Mouse (Mus musculus) liver, embryonic 12.5 days (tissue): ENCODE measurements around the gene Nudt3. TPM values are rescaled to one million over a fixed set of nuclear protein-coding genes. Genes with fewer than 3 reads are reported as not detected.

Experiments
- ATAC-seq: fragments of 200-750 bp; cut with Nextera tagmentation; 2 replicates; pipeline ENCODE4 v1.8.0; 2017; ENCODE audit warnings: moderate number of reproducible peaks, mild to moderate bottlenecking, moderate library complexity
- H3K27ac ChIP-seq: fragments of 300-500 bp; sonication (generic); 2 replicates; pipeline ENCODE4 v1.5.1; 2016; ENCODE audit warnings: mild to moderate bottlenecking
- H3K27me3 ChIP-seq: fragments of 300-500 bp; sonication (generic); replicated peaks from 2 replicates; pipeline ENCODE4 v1.6.1; 2016; ENCODE audit warnings: mild to moderate bottlenecking, moderate library complexity
- H3K36me3 ChIP-seq: fragments of 300-500 bp; sonication (generic); 2 replicates; pipeline ENCODE4 v1.6.1; 2016; ENCODE audit warnings: mild to moderate bottlenecking, moderate library complexity
- H3K4me1 ChIP-seq: fragments of 300-500 bp; sonication (generic); 2 replicates; pipeline ENCODE4 v1.6.1; 2016
- H3K4me2 ChIP-seq: fragments of 300-500 bp; sonication (generic); 2 replicates; pipeline ENCODE4 v1.6.1; 2016; ENCODE audit warnings: mild to moderate bottlenecking, moderate library complexity
- H3K4me3 ChIP-seq: fragments of 300-500 bp; sonication (generic); 2 replicates; pipeline ENCODE4 v1.5.1; 2016; ENCODE audit warnings: mild to moderate bottlenecking, moderate library complexity
- H3K9ac ChIP-seq: fragments of 300-500 bp; sonication (generic); 2 replicates; pipeline ENCODE4 v1.6.1; 2016; ENCODE audit warnings: mild to moderate bottlenecking, moderate library complexity
- H3K9me3 ChIP-seq: fragments of 300-500 bp; sonication (generic); replicated peaks from 2 replicates; pipeline ENCODE4 v1.6.1; 2016; ENCODE audit warnings: mild to moderate bottlenecking, moderate library complexity
- WGBS: fragments of 180-500 bp; shearing (Covaris S2); methylation state at CpG from one replicate; pipeline ENCODE4 v1.1.7; 2016; ENCODE audit not compliant: insufficient replicate concordance; 5-methylcytosine and 5-hydroxymethylcytosine counted together
- polyA plus RNA-seq: library from polyadenylated mRNA; unstranded; fragments of >200 nt; fragmentation: Nextera tagmentation; extraction: Ambion mirVana; gene quantifications from 2 replicates; pipeline ENCODE4 v1.2.1, GENCODE M21; 2016

The Nudt3 gene
- polyA plus RNA-seq, 1 experiment from 2014 or later, result 51.2 TPM

DNA sequence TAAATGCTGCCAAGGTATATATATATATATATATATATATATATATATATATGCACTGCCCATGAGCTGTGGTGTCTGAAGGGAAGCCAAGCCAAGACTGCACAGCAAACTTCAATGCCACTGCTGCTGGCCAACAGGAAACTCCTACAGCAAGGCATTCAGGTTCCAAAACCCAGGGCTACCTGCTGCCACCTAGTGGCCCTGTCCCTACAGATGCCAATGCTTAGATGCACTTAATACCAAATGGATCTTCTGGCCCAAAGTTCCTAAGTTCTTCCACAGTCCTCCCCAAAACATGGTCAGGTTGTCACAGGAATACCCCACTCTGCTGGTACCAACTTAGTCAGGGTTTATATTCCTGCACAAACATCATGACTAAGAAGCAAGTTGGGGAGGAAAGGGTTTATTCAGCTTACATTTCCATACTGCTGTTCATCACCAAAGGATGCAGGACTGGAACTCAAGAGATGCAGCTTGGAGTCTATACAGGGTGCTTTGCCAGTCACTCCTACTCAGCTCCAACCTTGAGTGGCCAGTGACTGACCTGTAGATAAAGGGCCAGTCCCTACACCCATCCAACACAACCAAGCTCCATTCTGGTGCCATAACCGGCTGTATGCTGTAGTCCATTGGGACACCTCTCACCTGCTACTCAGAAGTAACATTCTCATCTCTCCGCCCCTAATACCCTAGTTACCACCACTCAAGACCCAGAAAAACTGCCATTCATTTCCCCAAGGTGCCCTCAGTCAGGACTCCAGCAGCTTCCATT, 6.1 kb upstream of the Nudt3 start:
- Histone ChIP-seq H3K27ac (0 out of 2 replicates have a peak overlapping the region, but pooled peaks have one; percentile 60), H3K4me3 (no peak overlapping the region), H3K36me3 (peaks cover 54% of the 10 kb centered on the region), H3K4me1 (peaks cover 54% of the 10 kb centered on the region), H3K9ac (no peak overlapping the region), H3K9me3 (no peaks in the 10 kb centered on the region), H3K4me2 (no peak overlapping the region), H3K27me3 (no peaks in the 10 kb centered on the region)
- 55% methylated on average over 2 of the region's 2 CpGs for WGBS
- peak; percentile 39 for ATAC-seq

GRCm38 (mm10) chr17:27628376-27628775, 5.1 kb upstream of the Nudt3 start:
- no peak overlapping the region for H3K9ac ChIP-seq
- no peaks in the 10 kb centered on the region for H3K9me3 ChIP-seq
- H3K4me1 ChIP-seq, result peaks cover 54% of the 10 kb centered on the region
- WGBS, result 80% methylated on average over 8 of the region's 8 CpGs
- no peak for ATAC-seq
- H3K4me2 ChIP-seq, result no peak overlapping the region
- no peak overlapping the region for H3K4me3 ChIP-seq
- H3K36me3 ChIP-seq, result peaks cover 44% of the 10 kb centered on the region
- H3K27ac ChIP-seq, result no peak overlapping the region
- H3K27me3 ChIP-seq, result no peaks in the 10 kb centered on the region

DNA sequence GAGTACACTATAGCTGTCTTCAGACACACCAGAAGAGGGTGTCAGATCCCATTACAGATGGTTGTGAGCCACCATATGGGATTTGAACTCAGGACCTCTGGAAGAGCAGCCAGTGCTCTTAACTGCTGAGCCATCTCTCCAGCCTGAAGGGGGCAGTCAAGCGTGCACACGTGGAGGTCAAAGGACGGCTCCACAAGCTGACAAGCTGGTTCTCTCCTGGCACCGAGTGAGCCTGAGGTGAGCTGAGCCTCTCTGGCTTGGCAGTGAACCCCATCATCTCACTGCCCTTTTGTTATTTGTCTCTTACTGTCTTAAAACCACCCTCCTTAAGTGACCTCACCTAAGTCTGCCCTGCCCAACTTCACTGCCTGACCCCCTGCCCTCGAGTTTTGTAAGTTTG, 4.2 kb upstream of the Nudt3 start:
- 36% methylated on average over 5 of the region's 5 CpGs for WGBS
- no peak for ATAC-seq
- no peak overlapping the region for H3K4me2 ChIP-seq

GRCm38 (mm10) chr17:27626681-27627080, 3.4 kb upstream of the Nudt3 start:
- no peak overlapping the region for H3K4me3 ChIP-seq
- 60% methylated on average over 5 of the region's 5 CpGs for WGBS
- no peak for ATAC-seq

More for the DNA sequence above, 4.2 kb upstream of the Nudt3 start:
- Histone ChIP-seq H3K4me3 (no peak overlapping the region), H3K27ac (no peak overlapping the region), H3K9me3 (no peaks in the 10 kb centered on the region), H3K36me3 (peaks cover 34% of the 10 kb centered on the region), H3K9ac (no peak overlapping the region), H3K27me3 (no peaks in the 10 kb centered on the region), H3K4me1 (peaks cover 44% of the 10 kb centered on the region)

DNA sequence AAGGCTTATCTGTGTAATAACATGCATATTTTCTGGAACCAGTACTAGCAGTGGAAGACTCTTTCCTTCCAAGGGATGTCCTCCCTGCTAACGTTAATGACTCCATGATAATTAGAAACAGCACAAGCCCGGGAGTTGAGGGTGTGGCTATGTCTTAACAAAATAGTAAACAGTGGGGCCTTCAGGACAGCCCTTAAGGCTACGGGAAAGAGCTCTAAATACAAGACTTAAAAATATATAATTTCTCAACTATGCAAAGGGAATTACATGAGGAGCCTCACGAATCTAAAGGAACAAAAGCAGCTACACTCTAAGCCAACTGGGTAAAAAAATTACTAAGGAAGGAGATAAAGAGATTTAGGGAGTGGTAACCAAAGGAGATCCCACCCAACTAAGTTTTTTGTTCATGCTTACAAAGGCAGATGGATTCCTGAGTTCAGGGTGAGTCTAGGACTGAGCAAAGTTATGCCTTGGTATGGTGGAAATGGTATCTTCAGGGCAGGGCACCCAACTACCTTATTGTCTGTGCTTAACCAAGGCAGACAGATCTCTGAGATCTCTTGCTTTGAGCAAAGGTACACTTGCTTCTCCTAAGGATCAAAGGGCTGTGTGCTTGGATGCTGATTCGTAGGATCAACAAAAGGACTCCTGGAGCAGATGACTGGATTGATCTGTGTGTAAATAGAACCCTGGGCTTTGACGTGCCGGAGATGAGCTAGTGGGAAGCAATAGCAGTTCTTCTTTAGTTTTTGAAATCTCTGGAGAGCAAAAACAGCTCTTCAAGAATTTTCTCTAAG, 2.4 kb upstream of the Nudt3 start:
- Histone ChIP-seq H3K9ac (peak overlapping the region; percentile 6; the same call in 1 of the 2 replicates), H3K27ac (no peak overlapping the region)

More at GRCm38 (mm10) chr17:27626681-27627080, 3.4 kb upstream of the Nudt3 start:
- Histone ChIP-seq H3K36me3 (peaks cover 27% of the 10 kb centered on the region), H3K4me2 (no peak overlapping the region), H3K27me3 (no peaks in the 10 kb centered on the region), H3K9me3 (no peaks in the 10 kb centered on the region), H3K4me1 (peaks cover 43% of the 10 kb centered on the region), H3K9ac (no peak overlapping the region), H3K27ac (no peak overlapping the region)

DNA sequence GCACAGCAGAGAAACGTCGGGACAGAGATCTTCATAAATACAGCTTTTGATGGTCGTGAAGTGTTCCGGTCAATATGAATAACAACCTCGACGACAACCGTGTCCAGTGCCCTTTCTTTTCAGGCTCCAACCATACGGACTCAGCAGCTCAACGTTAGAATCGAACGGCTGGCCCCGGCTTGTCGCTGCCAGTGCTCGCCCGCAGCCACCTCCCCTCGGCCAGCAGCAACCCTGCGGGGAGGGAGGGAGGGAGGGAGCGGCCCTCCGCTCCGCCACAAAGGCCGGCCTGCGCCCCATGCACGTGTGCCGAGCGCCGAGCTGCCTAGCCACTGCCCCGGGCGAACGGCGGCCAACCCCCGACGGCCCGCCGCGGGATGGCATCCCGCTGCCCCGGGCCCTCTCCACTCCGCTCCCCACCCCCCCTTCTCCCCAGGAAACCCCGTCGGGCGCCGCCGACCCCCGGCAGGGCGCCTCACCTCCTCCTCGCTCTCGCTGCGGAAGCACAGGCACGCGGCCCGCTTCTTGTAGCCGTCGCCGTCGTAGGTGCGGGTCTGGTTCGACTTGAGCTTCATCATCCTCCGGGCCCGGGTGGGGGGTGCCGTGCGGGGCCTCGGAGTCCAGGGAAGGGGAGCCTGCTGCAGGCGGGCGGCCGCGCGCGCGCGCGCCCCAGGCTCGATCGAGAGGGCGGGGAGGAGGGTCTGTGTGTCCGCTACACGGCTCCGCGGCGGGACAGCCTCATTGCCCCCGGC, 510 bp downstream of the Nudt3 start:
- ATAC-seq, result peak; percentile 70
- Histone ChIP-seq H3K27ac (peak overlapping the region; percentile 90), H3K36me3 (peaks cover 16% of the 10 kb centered on the region), H3K4me3 (peak overlapping the region; percentile 94), H3K4me1 (peaks cover 57% of the 10 kb centered on the region), H3K27me3 (no peaks in the 10 kb centered on the region), H3K9ac (peak overlapping the region; percentile 94), H3K9me3 (0 out of 2 replicates have a peak, but pooled peaks cover 2% of the 10 kb centered on the region), H3K4me2 (peak overlapping the region; percentile 98)
- WGBS, result under 1% methylated on average over 80 of the region's 80 CpGs

More for the DNA sequence above, 2.4 kb upstream of the Nudt3 start:
- ATAC-seq, result no peak
- Histone ChIP-seq H3K4me2 (no peak overlapping the region), H3K27me3 (no peaks in the 10 kb centered on the region), H3K9me3 (no peaks in the 10 kb centered on the region), H3K36me3 (peaks cover 16% of the 10 kb centered on the region), H3K4me1 (peaks cover 43% of the 10 kb centered on the region), H3K4me3 (no peak overlapping the region)
- 54% methylated on average over 7 of the region's 7 CpGs for WGBS

GRCm38 (mm10) chr17:27621705-27622531, 1.4 kb downstream of the Nudt3 start:
- no peak for ATAC-seq
- H3K9me3 ChIP-seq, result peaks cover 5% of the 10 kb centered on the region; the same call in 1 of the 2 replicates
- H3K36me3 ChIP-seq, result peaks cover 24% of the 10 kb centered on the region
- peak overlapping the region; percentile 90 for H3K27ac ChIP-seq
- H3K9ac ChIP-seq, result peak overlapping the region; percentile 94
- 2% methylated on average over 23 of the region's 23 CpGs for WGBS
- H3K4me1 ChIP-seq, result peaks cover 57% of the 10 kb centered on the region
- H3K4me2 ChIP-seq, result peak overlapping the region; percentile 98
- no peaks in the 10 kb centered on the region for H3K27me3 ChIP-seq
- H3K4me3 ChIP-seq, result peak overlapping the region; percentile 94

DNA sequence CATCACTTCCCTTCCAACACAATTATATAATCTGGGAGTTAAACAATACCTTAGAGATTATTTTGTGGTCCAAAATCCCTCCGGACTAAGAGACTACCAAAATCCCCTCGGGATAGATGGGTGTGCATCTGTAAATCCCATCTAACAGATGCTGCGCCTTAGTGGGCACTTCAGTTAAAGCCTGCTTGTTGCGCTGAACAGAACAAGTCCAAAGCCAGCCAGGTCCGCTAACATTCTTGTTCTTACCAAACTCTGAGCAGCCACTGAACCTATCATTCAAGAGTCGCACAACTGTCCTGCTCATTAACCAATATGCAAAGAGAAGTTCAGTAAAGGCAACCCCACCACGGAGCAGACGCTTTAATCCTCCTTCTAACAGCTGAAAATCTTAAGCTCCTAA, 2.1 kb downstream of the Nudt3 start:
- peaks cover 57% of the 10 kb centered on the region for H3K4me1 ChIP-seq
- H3K4me3 ChIP-seq, result peak overlapping the region; percentile 94
- 60% methylated on average over 8 of the region's 8 CpGs for WGBS
- peaks cover 30% of the 10 kb centered on the region for H3K36me3 ChIP-seq
- no peaks in the 10 kb centered on the region for H3K27me3 ChIP-seq
- peak overlapping the region; percentile 94 for H3K9ac ChIP-seq
- H3K27ac ChIP-seq, result no peak overlapping the region
- H3K9me3 ChIP-seq, result peaks cover 5% of the 10 kb centered on the region; the same call in 1 of the 2 replicates
- H3K4me2 ChIP-seq, result peak overlapping the region; percentile 98
- no peak for ATAC-seq

GRCm38 (mm10) chr17:27615388-27615787, 7.9 kb downstream of the Nudt3 start:
- WGBS, result 56% methylated on average over 7 of the region's 7 CpGs
- H3K4me3 ChIP-seq, result no peak overlapping the region
- H3K27ac ChIP-seq, result no peak overlapping the region
- peaks cover 60% of the 10 kb centered on the region for H3K4me1 ChIP-seq
- H3K9me3 ChIP-seq, result peaks cover 5% of the 10 kb centered on the region; the same call in 1 of the 2 replicates
- no peak for ATAC-seq
- no peaks in the 10 kb centered on the region for H3K27me3 ChIP-seq
- H3K4me2 ChIP-seq, result no peak overlapping the region
- H3K9ac ChIP-seq, result no peak overlapping the region
- peaks cover 47% of the 10 kb centered on the region for H3K36me3 ChIP-seq

DNA sequence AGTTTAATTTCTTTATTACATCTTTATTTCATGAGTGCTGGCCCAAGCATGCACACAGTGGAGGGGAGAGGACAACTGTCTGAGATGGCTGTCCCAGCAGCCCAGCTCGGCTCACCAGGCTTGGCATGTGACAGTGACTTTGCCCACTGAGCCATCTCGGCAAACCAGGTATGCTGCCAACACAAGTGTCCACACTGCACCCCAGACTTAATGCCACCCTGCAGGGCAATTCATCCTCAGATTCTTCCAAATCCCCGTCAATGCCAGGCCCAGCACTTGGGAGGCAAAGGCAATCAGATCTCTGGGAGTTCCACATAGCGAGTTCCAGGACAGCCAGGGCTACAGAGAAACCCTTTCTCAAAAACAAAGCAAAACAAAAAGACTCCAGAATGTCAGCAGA, 10.3 kb downstream of the Nudt3 start:
- H3K4me2 ChIP-seq, result no peak overlapping the region
- no peak overlapping the region for H3K4me3 ChIP-seq
- peaks cover 47% of the 10 kb centered on the region for H3K36me3 ChIP-seq
- no peak for ATAC-seq
- no peak overlapping the region for H3K27ac ChIP-seq
- WGBS, result 82% methylated on average over 4 of the region's 4 CpGs
- H3K4me1 ChIP-seq, result peaks cover 58% of the 10 kb centered on the region
- no peaks in the 10 kb centered on the region for H3K27me3 ChIP-seq
- peaks cover 5% of the 10 kb centered on the region; the same call in 1 of the 2 replicates for H3K9me3 ChIP-seq
- H3K9ac ChIP-seq, result no peak overlapping the region

- H3K36me3 ChIP-seq, result peaks cover 39% of the 10 kb centered on the region
- no peaks in the 10 kb centered on the region for H3K9me3 ChIP-seq
- no peak overlapping the region for H3K4me3 ChIP-seq
- H3K9ac ChIP-seq, result peak overlapping the region; percentile 24; the same call in 1 of the 2 replicates
- 0 out of 2 replicates have a peak, but pooled peaks have one; percentile 15 for ATAC-seq
- H3K4me2 ChIP-seq, result peak overlapping the region; percentile 22; the same call in 1 of the 2 replicates
- peaks cover 58% of the 10 kb centered on the region for H3K4me1 ChIP-seq
- H3K27ac ChIP-seq, result peak overlapping the region; percentile 37; the same call in 1 of the 2 replicates
- 63% methylated on average over 5 of the region's 5 CpGs for WGBS
- no peaks in the 10 kb centered on the region for H3K27me3 ChIP-seq
Observed at GRCm38 (mm10) chr17:27611994-27612393, 11.3 kb downstream of the Nudt3 start.
